26 mouse cellular contexts compared by ENCODE assay signal in the genomic region with DNA sequence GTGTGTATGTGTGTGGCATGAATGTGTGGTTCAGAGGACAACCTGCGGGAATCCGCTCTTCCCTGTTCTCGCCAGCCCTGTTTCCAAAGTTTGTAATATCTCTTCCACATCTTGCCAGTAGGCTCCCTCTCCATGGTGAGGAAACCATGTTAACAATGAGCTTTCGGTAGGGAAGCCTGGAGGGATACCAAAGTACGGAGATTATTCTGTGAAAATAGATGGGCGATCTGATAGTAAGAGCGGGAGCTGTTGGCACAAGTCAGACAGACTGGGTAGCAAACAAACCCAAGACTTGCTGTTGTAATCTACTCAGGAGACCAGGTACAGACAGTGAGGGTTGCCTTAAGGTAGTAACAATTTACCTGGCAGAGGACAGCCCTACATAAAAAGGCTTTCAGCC. TPM values are rescaled to one million over a fixed set of nuclear protein-coding genes. Genes with fewer than 3 reads are reported as not detected.
"Had no signal": no experiment of that assay in that cellular context is flagged by ENCODE, and none has a peak within 500 bp of the region (broad histone marks: within the 10 kb centered on the region; RNA-seq: fewer than 3 reads in every experiment).

No protein-coding gene starts in this region.

- H3K27ac ChIP-seq: gastrocnemius, adult 2 months; heart, embryonic 10.5 days; heart, embryonic 13.5 days; heart, embryonic 15.5 days; hindbrain, embryonic 14.5 days; intestine, embryonic 15.5 days; layer of hippocampus, adult 2 months; left cerebral cortex, adult 2 months; limb, embryonic 10.5 days; limb, embryonic 12.5 days; liver, embryonic 13.5 days; liver, embryonic 15.5 days had no signal

- H3K9me3 ChIP-seq: heart, embryonic 10.5 days; heart, embryonic 13.5 days; heart, embryonic 15.5 days; intestine, embryonic 15.5 days; limb, embryonic 10.5 days; limb, embryonic 12.5 days; liver, embryonic 13.5 days; liver, embryonic 15.5 days had no signal

- H3K4me2 ChIP-seq: heart, embryonic 13.5 days; heart, embryonic 15.5 days; hindbrain, embryonic 14.5 days; intestine, embryonic 15.5 days; liver, embryonic 11.5 days; liver, embryonic 13.5 days; liver, embryonic 15.5 days had no signal

- ATAC-seq: forebrain, embryonic 16.5 days; hindbrain, embryonic 16.5 days; inflammation-experienced regulatory T-cells, adult 6 months; intestine, postnatal 0 days; liver, postnatal 0 days had no signal

- DNase-seq: gastrocnemius, adult 2 months; gastrocnemius, postnatal 10 days; gastrocnemius, postnatal 25 days; heart, adult 18-20 months; heart, postnatal 14 days; heart, postnatal 36 days; kidney, adult 9 months; kidney, postnatal 25 days; liver; liver, embryonic 13.5 days; liver, postnatal 0 days had no signal

- H3K9ac ChIP-seq: heart, embryonic 13.5 days; heart, embryonic 15.5 days; hindbrain, embryonic 14.5 days; intestine, embryonic 15.5 days; limb, embryonic 12.5 days; liver, embryonic 13.5 days; liver, embryonic 15.5 days; liver, postnatal 0 days had no signal

- H3K4me3 ChIP-seq: gastrocnemius, adult 2 months; heart, embryonic 10.5 days; heart, embryonic 13.5 days; heart, embryonic 15.5 days; intestine, embryonic 15.5 days; layer of hippocampus, adult 2 months; left cerebral cortex, adult 2 months; limb, embryonic 10.5 days; limb, embryonic 12.5 days; liver, embryonic 13.5 days; liver, embryonic 15.5 days had no signal

- H3K27me3 ChIP-seq: heart, embryonic 13.5 days; heart, embryonic 15.5 days; intestine, embryonic 15.5 days; limb, embryonic 12.5 days; liver, embryonic 13.5 days; liver, embryonic 15.5 days had no signal

- H3K36me3 ChIP-seq: heart, embryonic 10.5 days; heart, embryonic 13.5 days; heart, embryonic 15.5 days; intestine, embryonic 15.5 days; limb, embryonic 10.5 days; limb, embryonic 12.5 days; liver, embryonic 13.5 days; liver, embryonic 15.5 days had no signal

- H3K4me1 ChIP-seq: heart, embryonic 15.5 days; liver, embryonic 15.5 days had no signal

RNA-seq across cellular contexts. Expression of a gene that starts 42.0 kb away (rescaled TPM):
- polyA plus RNA-seq: inflammation-experienced regulatory T-cells, adult 6 months had no signal
